Mouse (Mus musculus): ENCODE measurements around the gene Csmd2.

DNA sequence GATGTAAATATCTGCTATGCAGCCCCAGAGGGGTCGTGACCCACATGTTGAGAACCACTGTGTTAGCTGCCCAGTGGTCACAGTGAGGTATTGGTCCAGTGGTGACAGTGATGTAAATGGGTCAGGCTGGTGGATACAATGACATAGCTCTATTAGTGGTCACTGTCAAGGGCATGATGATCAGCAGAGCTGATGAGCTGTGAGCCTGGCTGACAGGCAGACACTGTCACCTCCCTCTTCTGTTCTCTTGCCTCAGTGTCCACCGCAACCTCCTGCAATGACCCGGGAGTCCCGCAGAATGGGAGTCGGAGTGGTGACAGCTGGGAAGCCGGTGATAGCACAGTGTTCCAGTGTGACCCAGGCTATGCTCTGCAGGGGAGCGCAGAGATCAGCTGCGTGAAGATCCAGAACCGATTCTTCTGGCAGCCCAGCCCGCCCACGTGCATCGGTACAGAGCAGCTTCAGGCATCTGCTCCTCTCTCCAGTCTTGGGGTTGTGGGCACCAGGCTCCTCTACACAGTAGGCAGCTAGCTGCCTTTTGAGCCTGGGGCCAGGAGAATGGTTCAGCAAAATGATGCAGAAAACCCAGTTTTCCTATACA lies 461.3 kb downstream of the Csmd2 start:
- TF ChIP-seq POLR2A (IDR thresholded peaks at IDR 0.05; ENCODE audit: low read depth, low read length) (no peak), CTCF (IDR thresholded peaks at IDR 0.05; ENCODE audit: extremely low read depth, insufficient read depth, insufficient read length, insufficient replicate concordance) (no peak)

Measured in spleen, adult 2 months (tissue).